In the genomic region with DNA sequence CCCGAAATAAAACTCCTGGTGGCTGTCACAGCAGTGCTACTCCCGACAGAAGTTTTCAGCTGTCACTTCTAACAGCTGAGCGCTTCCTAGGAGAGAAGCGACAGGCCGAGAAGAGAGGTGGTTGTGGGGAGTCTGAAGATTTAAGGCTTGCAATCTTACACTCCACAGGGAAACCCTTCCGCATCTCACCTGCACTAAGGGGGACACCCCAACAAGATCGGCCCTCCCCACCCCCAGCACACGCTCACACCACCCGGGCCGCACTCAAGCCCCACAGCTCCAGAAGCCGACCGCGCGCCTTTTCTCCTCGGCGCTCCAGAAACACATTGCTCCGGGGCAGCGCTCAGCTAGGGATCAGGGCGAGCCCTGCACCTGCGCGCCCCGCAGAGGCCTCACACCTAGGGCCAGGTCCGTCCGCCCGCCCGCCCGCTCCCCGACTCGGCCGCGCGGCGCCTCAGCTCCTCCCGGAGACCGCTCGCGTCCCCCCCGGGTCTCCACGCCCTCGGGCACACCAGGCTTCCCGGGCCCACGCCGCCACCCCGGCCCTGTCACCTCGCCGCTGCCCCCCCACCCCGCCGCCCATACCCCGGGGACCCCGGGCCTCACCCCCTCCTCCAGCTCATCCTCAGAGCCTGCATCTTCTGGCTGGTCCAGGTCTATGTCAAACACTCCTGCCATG, we compare ENCODE assay signal across 7 mouse cellular contexts. TPM values are rescaled to one million over a fixed set of nuclear protein-coding genes. Genes with fewer than 3 reads are reported as not detected.
DNase-seq lines count a peak whose midpoint lies in the region; ATAC-seq lines count a peak whose summit lies in the region.

No protein-coding gene starts in this region.

- H3K4me1 ChIP-seq in megakaryocyte, embryonic 14.5 days = peaks cover 48% of the 10 kb centered on the region
- peaks cover 39% of the 10 kb centered on the region for H3K4me1 ChIP-seq in erythroblast, embryonic 14.5 days (ENCODE audit: control insufficient read depth)
- H3K4me1 ChIP-seq in kidney, embryonic 15.5 days = peaks cover 16% of the 10 kb centered on the region
- H3K4me1 ChIP-seq in midbrain, embryonic 12.5 days = peaks cover 14% of the 10 kb centered on the region

- no peak for ATAC-seq in megakaryocyte, adult 5-6 weeks (ENCODE audit: poor library complexity, severe bottlenecking)
- ATAC-seq in kidney, embryonic 15.5 days (replicated peaks; ENCODE audit: low FRiP score) = peak; percentile 79
- ATAC-seq in midbrain, embryonic 12.5 days (ENCODE audit: low FRiP score, low read depth) = peak; percentile 77
- ATAC-seq in megakaryocyte progenitor cell, adult 5-6 weeks (replicated peaks; ENCODE audit: poor library complexity) = no peak

- no peaks in the 10 kb centered on the region for H3K27me3 ChIP-seq in megakaryocyte, embryonic 14.5 days (replicated peaks)
- no peaks in the 10 kb centered on the region for H3K27me3 ChIP-seq in erythroblast, embryonic 14.5 days (ENCODE audit: control insufficient read depth)
- no peaks in the 10 kb centered on the region for H3K27me3 ChIP-seq in kidney, embryonic 15.5 days
- no peaks in the 10 kb centered on the region for H3K27me3 ChIP-seq in midbrain, embryonic 12.5 days

- WGBS in kidney, embryonic 15.5 days = 1% methylated on average over 48 of the region's 50 CpGs
- whole genome bisulfite sequencing in midbrain, embryonic 12.5 days = under 1% methylated on average over 43 of the region's 50 CpGs

- H3K36me3 ChIP-seq in megakaryocyte, embryonic 14.5 days (replicated peaks; ENCODE audit: low read length) = peaks cover 15% of the 10 kb centered on the region
- peaks cover 26% of the 10 kb centered on the region for H3K36me3 ChIP-seq in erythroblast, embryonic 14.5 days (ENCODE audit: control insufficient read depth)
- H3K36me3 ChIP-seq in kidney, embryonic 15.5 days = peaks cover 5% of the 10 kb centered on the region; the same call in 1 of the 2 replicates
- no peaks in the 10 kb centered on the region for H3K36me3 ChIP-seq in midbrain, embryonic 12.5 days

- H3K4me2 ChIP-seq in kidney, embryonic 15.5 days = peak overlapping the region; percentile 66
- peak overlapping the region; percentile 87 for H3K4me2 ChIP-seq in midbrain, embryonic 12.5 days (replicated peaks)

- H3K9me3 ChIP-seq in megakaryocyte, embryonic 14.5 days = no peaks in the 10 kb centered on the region
- H3K9me3 ChIP-seq in erythroblast, embryonic 14.5 days (ENCODE audit: control insufficient read depth, low read length) = no peaks in the 10 kb centered on the region
- H3K9me3 ChIP-seq in kidney, embryonic 15.5 days (replicated peaks) = no peaks in the 10 kb centered on the region
- no peaks in the 10 kb centered on the region for H3K9me3 ChIP-seq in midbrain, embryonic 12.5 days

- H3K4me3 ChIP-seq in megakaryocyte, embryonic 14.5 days (replicated peaks) = peak overlapping the region; percentile 98
- peak overlapping the region; percentile 86 for H3K4me3 ChIP-seq in erythroblast, embryonic 14.5 days (replicated peaks)
- H3K4me3 ChIP-seq in kidney, embryonic 15.5 days (replicated peaks) = peak overlapping the region; percentile 92
- peak overlapping the region; percentile 87 for H3K4me3 ChIP-seq in midbrain, embryonic 12.5 days

- peak; percentile 71 for DNase-seq in ZHBTc4 (ENCODE audit: low read depth, low spot score)

- H3K27ac ChIP-seq in kidney, embryonic 15.5 days = peak overlapping the region; percentile 90
- peak overlapping the region; percentile 76 for H3K27ac ChIP-seq in midbrain, embryonic 12.5 days (replicated peaks)

- H3K9ac ChIP-seq in kidney, embryonic 15.5 days = peak overlapping the region; percentile 96
- H3K9ac ChIP-seq in midbrain, embryonic 12.5 days (replicated peaks) = peak overlapping the region; percentile 92

RNA-seq across cellular contexts. Expression of a gene that starts 0.5 kb away (rescaled TPM):
- 5.3 TPM in 1 of 2 replicates, not detected in the other for polyA plus RNA-seq in megakaryocyte, embryonic 14.5 days (2012; ENCODE audit: insufficient read depth, low replicate concordance)
- total RNA-seq in megakaryocyte, adult 5-6 weeks (2015) = 30.4 and 38.4 TPM in 2 replicates
- 29.9 and 35.4 TPM in 2 replicates for total RNA-seq in megakaryocyte, adult 5-6 weeks (2017)
- 0.57 and 1.4 TPM in 2 replicates for polyA plus RNA-seq in erythroblast, embryonic 14.5 days (2012)
- polyA plus RNA-seq in kidney, embryonic 15.5 days (2015; fragmentation: Nextera tagmentation; extraction: Ambion mirVana) = 60.9 and 70.7 TPM in 2 replicates
- polyA plus RNA-seq in midbrain, embryonic 12.5 days (2016; fragmentation: Nextera tagmentation; extraction: Ambion mirVana) = 60.5 and 65.9 TPM in 2 replicates
- total RNA-seq in megakaryocyte progenitor cell, adult 5-6 weeks (2015) = 44.3 and 53.2 TPM in 2 replicates
- total RNA-seq in megakaryocyte progenitor cell, adult 5-6 weeks (2017) = 34.1 and 48.6 TPM in 2 replicates

RNA-seq across cellular contexts. Expression of a gene that starts 0.7 kb away (rescaled TPM):
- 0.32 TPM in 1 of 2 replicates, not detected in the other for polyA plus RNA-seq in megakaryocyte, embryonic 14.5 days (2012; ENCODE audit: insufficient read depth, low replicate concordance)
- 7.8 and 9.6 TPM in 2 replicates for total RNA-seq in megakaryocyte, adult 5-6 weeks (2015)
- total RNA-seq in megakaryocyte, adult 5-6 weeks (2017) = 5.4 and 5.5 TPM in 2 replicates
- polyA plus RNA-seq in erythroblast, embryonic 14.5 days (2012) = 0.02 and 0.09 TPM in 2 replicates
- 10.3 and 10.5 TPM in 2 replicates for polyA plus RNA-seq in kidney, embryonic 15.5 days (2015; fragmentation: Nextera tagmentation; extraction: Ambion mirVana)
- 9.4 and 9.6 TPM in 2 replicates for polyA plus RNA-seq in midbrain, embryonic 12.5 days (2016; fragmentation: Nextera tagmentation; extraction: Ambion mirVana)
- 7.0 and 15.0 TPM in 2 replicates for total RNA-seq in megakaryocyte progenitor cell, adult 5-6 weeks (2015)
- 9.4 and 11.5 TPM in 2 replicates for total RNA-seq in megakaryocyte progenitor cell, adult 5-6 weeks (2017)

RNA-seq across cellular contexts. Expression of a gene that starts 59.6 kb away (rescaled TPM):
- 7.0 TPM in 1 of 2 replicates, not detected in the other for polyA plus RNA-seq in megakaryocyte, embryonic 14.5 days (2012; ENCODE audit: insufficient read depth, low replicate concordance)
- 14.8 and 15.8 TPM in 2 replicates for total RNA-seq in megakaryocyte, adult 5-6 weeks (2015)
- 13.2 TPM in 2 replicates for total RNA-seq in megakaryocyte, adult 5-6 weeks (2017)
- polyA plus RNA-seq in erythroblast, embryonic 14.5 days (2012) = 0.10 and 0.13 TPM in 2 replicates
- polyA plus RNA-seq in kidney, embryonic 15.5 days (2015; fragmentation: Nextera tagmentation; extraction: Ambion mirVana) = 42.3 and 45.9 TPM in 2 replicates
- polyA plus RNA-seq in midbrain, embryonic 12.5 days (2016; fragmentation: Nextera tagmentation; extraction: Ambion mirVana) = 20.4 and 22.5 TPM in 2 replicates
- 13.6 and 16.9 TPM in 2 replicates for total RNA-seq in megakaryocyte progenitor cell, adult 5-6 weeks (2015)
- total RNA-seq in megakaryocyte progenitor cell, adult 5-6 weeks (2017) = 14.7 and 17.2 TPM in 2 replicates

Comparison
In these comparisons a context has a peak if more than half of its experiments do, and no peak if none do; other contexts are left out.
1. ATAC-seq: peak in kidney, embryonic 15.5 days (single experiment) and midbrain, embryonic 12.5 days (single experiment); none in megakaryocyte, adult 5-6 weeks (single experiment) and megakaryocyte progenitor cell, adult 5-6 weeks (single experiment).
2. Peak in every context shown above with its lines, with median percentiles within 50 percentile points of each other: H3K4me3 ChIP-seq.